Mouse (Mus musculus) olfactory bulb, adult 2 months (tissue): ENCODE data around the gene AI854703.

ENCODE experiments used
- CTCF ChIP-seq: fragments of 200-500 bp; IDR thresholded peaks from 2 replicates; pipeline ENCODE4 v1.5.1; 2012; ENCODE audit warnings: low read depth, mild to moderate bottlenecking, low read length, moderate library complexity; ENCODE audit not compliant: insufficient read depth
- POLR2A ChIP-seq: fragments of 200-500 bp; IDR thresholded peaks from 2 replicates; pipeline ENCODE4 v1.6.1; 2012; ENCODE audit warnings: mild to moderate bottlenecking, low read depth, low read length, moderate library complexity; ENCODE audit not compliant: insufficient read depth

DNA sequence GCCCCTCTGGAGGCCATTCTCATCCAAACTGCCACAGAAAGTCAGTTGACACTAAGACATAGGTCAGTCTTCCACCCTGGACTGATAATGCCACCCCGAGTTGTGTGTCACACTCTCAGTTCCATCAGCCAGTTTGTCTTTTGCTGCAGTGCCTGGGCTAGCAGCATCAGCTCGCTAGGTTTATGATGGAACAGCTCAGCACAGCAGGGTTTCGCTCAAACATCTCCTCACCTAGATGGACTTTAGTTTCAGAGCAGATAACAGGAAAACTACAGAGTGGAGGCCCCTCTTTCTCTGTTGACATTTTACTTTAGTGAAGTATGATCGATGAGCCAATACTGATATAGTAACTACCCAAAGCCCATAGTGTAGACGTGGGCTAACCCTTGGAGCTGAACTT, 11.8 kb upstream of the AI854703 start:
- TF ChIP-seq CTCF = no peak
- TF ChIP-seq POLR2A = no peak
